Mouse (Mus musculus) heart, adult 9 months (tissue): Measurements from ENCODE around the gene Fpgs.

Experiments
- DNase-seq, 2 experiments: peaks; one replicate each; pipeline ENCODE4 v3.0.0; 2022; ENCODE audit warnings: low spot score in 2 of 2

Gene Fpgs

GRCm38 (mm10) chr2:32671907-32672595 is 31.9 kb downstream of the Fpgs start:
- no peak for DNase-seq

DNA sequence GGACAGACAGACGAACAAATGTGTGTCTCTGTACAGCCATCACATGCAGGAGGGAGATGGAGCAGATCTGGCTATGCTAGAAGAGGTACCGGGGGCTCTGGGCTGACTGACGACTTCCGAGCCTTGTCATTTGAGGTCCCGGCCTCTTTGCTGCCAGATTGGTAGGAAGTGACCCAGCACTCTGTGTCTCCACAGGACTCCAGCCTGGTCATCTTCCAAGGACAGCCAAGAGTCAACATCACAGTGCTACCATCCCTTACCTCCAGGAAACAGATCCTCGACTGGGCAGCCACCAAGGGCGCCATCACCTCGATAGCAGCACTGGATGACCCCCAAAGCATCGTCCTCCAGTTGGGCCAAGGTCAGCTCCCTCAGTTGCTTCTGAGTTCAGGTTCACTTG is 32.8 kb downstream of the Fpgs start:
- no peak for DNase-seq

- DNase-seq, result no peak
Observed at GRCm38 (mm10) chr2:32669876-32670275, 34.1 kb downstream of the Fpgs start.

DNA sequence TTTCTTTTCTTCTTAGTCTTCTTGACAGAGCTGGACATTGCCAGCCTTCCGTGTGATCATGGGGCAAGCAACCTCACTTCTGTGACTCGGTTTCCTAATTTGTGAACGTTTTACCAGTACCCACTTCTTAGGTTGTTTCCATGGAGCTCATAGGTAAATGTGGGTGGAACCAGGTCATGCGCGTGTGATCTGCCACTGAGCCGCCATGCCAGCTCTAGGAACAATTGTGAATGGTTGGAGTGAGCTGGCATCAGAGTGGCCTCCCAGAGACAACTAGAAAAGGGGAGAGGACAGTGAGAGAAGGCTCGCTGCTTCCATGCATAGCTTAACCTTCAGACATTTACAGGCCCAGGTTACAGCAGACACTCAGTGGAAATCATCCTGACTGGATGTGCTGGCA is 35.8 kb downstream of the Fpgs start:
- no peak for DNase-seq

DNA sequence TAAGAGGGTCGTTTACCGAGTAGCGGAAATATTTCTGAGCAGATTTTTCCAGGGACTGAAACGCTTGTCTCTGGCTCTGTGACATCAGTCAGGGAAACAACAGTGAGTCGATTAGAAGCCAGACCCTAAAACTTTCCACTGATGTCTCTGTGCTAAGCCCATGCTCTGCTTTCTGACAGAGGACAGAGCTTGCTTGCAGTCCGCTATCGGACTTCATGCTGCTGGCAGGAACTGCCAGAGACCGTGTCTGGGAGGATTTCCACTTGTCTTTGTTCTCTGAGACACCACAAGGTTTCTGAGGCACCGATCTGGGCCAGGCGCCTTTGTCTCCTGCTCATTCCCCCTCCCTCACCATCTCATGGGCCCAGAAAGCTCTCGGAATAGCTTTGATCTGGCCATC is 36.2 kb downstream of the Fpgs start:
- DNase-seq, result no peak

DNA sequence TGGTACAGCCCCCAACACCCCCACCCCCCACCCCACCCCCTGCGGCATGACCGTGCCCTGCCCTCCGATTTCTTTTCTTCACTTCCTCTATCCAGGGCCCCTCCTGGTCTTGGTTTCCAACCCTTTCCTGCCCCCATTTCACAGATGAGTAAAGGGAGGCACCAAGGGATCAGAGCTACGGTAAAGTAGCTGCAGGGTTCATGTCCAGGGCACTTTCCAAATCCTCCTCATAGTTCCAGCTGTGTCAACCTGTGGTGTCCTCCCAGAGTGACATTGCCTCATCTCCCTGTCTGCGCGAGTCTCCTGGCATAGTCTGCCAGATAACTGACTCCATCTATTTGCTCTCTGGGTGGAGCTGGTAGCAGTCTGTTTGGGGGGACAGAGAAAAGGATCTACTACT is 38.1 kb downstream of the Fpgs start:
- DNase-seq, result no peak

DNA sequence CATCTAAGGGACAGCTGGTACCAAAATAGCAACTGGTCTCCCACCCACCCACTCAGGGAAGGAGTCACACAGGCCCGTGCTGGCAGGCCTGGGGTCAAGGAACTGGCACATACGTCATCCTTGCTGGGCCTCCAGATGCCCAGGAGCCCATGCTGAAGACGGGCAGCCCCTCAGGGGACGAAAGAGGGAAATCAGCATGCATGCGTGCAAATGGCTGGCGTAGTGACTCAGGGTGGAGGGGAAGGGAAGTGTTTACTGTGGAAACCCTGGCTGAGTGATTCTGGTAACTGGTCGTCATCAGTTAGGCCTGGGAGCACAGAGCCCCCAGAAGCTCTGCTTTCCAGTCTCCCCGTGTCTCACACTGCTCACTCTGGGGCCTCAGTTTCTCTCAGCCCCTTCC is 38.6 kb downstream of the Fpgs start:
- DNase-seq, result no peak

GRCm38 (mm10) chr2:32662291-32662690 is 41.7 kb downstream of the Fpgs start:
- DNase-seq, result no peak

- peak; percentile 69 to 76 for DNase-seq
Observed at GRCm38 (mm10) chr2:32661509-32662107, 42.3 kb downstream of the Fpgs start.

GRCm38 (mm10) chr2:32658873-32659272 is 45.1 kb downstream of the Fpgs start:
- no peak for DNase-seq

DNA sequence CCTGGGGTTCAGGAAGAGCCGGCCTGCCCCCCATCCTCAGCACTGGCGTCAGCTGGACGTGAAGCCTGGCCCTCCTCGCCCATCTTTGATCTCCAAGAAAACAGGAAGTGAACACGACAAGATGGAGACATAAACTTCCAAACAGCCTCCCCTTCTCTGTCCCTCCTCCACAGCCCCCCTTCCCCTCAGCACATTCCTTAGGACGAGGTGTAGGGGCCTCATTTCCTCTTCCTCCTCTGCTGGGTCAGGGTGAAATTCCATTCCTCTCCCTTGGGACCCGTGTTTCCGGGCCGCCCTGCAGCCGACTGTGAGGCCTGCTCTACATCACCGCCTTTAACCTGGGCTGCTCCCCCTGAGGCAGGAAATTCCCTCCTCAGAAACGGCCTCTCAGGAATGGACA is 48.1 kb downstream of the Fpgs start:
- peak; percentile 86 to 92 for DNase-seq

DNA sequence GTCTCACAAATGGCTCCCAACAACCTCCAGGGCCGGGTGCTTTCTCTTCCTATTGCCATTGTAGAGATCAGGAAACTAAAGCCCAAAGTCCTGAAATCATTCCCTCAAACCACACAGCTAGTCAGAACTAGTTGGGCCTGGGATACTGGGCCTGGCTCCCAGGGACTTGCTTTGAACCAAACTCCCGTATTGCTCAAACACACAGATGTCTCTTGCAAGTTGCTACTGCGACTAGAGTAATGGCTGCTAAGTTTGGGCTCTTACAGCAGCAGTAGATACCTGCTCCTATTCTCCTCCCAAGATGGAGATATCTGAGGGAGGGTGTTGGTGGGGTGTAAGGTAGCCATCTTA is 48.6 kb downstream of the Fpgs start:
- no peak for DNase-seq

DNA sequence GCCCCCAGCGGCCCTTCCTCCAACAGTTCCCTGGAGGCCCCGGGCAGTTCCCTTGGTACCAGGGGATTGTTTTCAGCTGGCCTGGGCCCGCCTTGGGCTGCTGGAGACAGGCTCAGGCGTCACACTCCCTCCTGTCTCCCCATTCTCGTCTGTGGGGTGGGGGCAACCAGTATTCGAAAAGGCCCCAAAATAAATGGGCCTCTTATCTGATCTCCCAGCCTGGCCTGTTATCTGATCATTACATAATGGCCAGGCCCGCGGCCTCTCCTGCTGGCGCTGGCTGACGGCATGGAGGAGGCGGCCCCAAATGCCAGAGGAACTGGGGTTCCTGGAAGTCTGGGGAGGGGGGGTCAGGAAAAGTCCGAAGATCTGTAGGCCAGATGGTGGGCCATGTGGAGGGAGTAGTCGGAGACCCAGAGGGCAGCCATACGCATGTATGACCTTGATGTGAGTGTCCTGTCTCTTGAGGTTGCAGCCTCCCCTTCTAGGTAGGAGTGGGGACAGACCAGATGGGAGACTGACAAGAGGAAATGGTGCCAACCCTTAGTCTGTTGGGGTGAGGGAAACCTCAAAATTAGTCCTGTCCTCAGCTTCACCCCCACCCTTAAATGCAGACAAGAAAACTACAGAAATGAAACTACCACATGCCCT is 49.1 kb downstream of the Fpgs start:
- peak in 1 of 2 experiments; percentile 62 for DNase-seq

GRCm38 (mm10) chr2:32653764-32654163 is 50.2 kb downstream of the Fpgs start:
- no peak for DNase-seq

DNA sequence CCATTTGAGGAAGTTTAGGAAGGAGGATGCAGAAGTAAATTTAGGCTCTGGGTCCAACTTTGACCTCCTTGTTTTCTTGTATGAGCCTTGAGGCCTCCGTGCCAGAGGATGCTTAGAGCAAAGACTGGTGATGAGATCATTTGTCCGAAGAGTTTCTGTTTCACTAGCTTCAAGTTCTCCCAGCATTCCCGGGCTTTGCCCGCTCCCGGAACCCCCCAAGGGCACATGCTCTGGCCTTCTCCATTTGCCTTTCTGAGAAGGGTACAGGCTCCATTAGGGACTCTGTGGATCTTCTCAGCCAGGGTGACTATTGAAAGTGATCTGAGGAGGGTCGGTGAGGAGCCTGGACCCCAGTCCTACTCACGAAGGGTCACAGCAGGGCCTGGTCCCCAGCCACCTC is 56.6 kb downstream of the Fpgs start:
- DNase-seq, result no peak

GRCm38 (mm10) chr2:32646379-32647056 is 57.4 kb downstream of the Fpgs start, which contains the start of gene Eng:
Gene Eng, plus strand, starts transcription at chr2:32646595.
- DNase-seq, result peak; percentile 90 to 93

DNA sequence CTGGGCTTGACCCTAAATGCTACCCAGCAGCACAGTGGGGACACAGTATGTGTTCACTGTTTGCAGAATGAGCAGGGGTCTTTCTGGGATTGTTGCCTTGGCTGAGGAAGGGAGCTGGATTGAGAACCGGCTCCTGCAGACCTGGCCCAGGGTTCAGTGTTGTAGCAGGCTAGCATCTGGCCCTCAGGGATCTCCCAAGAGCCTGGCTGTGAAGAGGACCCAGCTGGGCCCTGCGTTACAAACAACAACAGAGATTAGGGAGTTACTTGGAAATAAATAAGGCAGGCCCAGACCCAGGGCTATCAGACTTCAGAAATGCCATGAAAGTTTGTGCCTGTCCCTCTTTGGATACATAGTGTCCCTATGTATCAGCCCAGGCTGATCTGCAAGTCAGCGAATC is 58.3 kb downstream of the Fpgs start:
- no peak for DNase-seq

GRCm38 (mm10) chr2:32644799-32645475 is 59.0 kb downstream of the Fpgs start:
- no peak for DNase-seq

DNA sequence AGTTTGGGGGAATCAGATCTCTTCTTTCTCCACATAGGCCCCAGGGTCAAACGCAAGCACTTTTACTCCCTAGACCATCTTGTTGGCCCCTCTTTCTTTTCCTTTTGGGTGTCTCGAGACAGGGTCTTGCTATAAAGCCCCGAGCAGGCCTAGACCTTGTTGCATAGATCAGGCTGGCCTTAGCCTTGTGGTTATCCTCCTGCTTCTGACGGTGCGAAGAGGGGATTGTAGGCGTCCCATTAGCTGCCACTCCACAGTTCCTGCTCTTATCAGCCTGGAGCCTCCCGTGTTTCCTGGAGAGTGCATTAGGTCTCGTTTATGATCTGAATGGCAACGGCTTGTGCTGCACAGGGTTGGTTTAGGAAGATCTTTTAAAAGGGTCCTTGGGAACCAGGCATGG is 59.9 kb downstream of the Fpgs start:
- no peak for DNase-seq

DNA sequence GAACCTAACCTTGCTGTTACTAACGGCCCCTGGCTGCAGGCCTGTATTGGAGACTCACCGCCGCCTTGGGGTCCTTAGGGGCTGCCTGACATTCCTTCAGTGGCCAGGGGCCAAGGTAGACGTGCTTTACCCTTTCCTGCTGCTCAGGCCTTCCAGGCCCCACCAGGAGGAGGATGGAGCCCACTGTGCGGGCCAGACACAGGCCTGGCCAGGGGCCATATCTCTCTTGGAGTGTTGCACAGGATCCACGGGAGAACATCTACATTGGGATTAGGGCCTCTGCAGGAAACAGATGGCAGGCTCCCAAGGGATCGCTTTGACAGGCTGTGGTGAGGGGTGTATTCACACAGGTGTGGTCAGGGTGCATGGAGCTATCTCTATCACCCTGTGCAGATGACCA is 61.1 kb downstream of the Fpgs start:
- DNase-seq, result peak; percentile 76 to 85

DNA sequence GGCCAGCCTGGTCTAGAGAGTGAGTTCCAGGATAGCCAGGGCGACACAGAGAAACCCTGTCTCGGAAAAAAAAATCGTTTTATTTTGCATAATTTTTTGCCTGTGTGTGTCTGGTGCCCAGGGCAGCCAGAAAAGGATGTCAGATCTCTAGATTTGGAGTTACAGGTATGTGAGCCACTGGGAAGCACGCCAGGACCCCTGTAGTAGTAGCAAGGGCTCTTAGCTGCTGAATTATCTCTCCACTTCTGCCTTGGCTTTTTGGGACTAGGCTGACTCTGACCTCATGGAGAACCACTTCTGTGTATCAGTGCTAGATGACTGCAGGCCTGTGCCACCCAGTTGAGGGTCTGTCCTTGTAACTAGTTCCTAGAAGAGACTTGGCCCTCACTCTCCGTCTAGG is 62.1 kb downstream of the Fpgs start:
- no peak for DNase-seq

- peak in 1 of 2 experiments; percentile 30 for DNase-seq
Observed at GRCm38 (mm10) chr2:32640550-32641051, 63.3 kb downstream of the Fpgs start.
